Mouse (Mus musculus) lung, embryonic 14.5 days (tissue): ENCODE data around the gene Card10. TPM values are rescaled to one million over a fixed set of nuclear protein-coding genes. Genes with fewer than 3 reads are reported as not detected.

Experiments
- ATAC-seq: fragments of 200-750 bp; cut with Nextera tagmentation; 2 replicates; pipeline ENCODE4 v1.8.0; 2017; ENCODE audit warnings: mild to moderate bottlenecking, moderate TSS enrichment, moderate library complexity; ENCODE audit not compliant: insufficient read depth
- DNase-seq: peaks from one replicate; pipeline ENCODE4 v3.0.0-alpha.2; 2015
- H3K27ac ChIP-seq: fragments of 300-500 bp; sonication (generic); 2 replicates; pipeline ENCODE4 v1.5.1; 2014; ENCODE audit warnings: low read depth, mild to moderate bottlenecking, moderate library complexity
- H3K27me3 ChIP-seq: fragments of 300-500 bp; sonication (generic); 2 replicates; pipeline ENCODE4 v1.6.1; 2014; ENCODE audit warnings: low read length, control low read depth; ENCODE audit not compliant: insufficient read depth
- H3K36me3 ChIP-seq: fragments of 300-500 bp; sonication (generic); 2 replicates; pipeline ENCODE4 v1.6.1; 2014; ENCODE audit warnings: control low read depth; ENCODE audit not compliant: insufficient read depth
- H3K4me1 ChIP-seq: fragments of 300-500 bp; sonication (generic); 2 replicates; pipeline ENCODE4 v1.6.1; 2014; ENCODE audit warnings: antibody characterized with exemption, control low read depth; ENCODE audit not compliant: insufficient read depth
- H3K4me2 ChIP-seq: fragments of 300-500 bp; sonication (generic); 2 replicates; pipeline ENCODE4 v1.6.1; 2014; ENCODE audit warnings: mild to moderate bottlenecking
- H3K4me3 ChIP-seq: fragments of 300-500 bp; sonication (generic); 2 replicates; pipeline ENCODE4 v1.5.1; 2014; ENCODE audit warnings: low read depth, low read length
- H3K9ac ChIP-seq: fragments of 300-500 bp; sonication (generic); 2 replicates; pipeline ENCODE4 v1.6.1; 2014
- H3K9me3 ChIP-seq: fragments of 300-500 bp; sonication (generic); 2 replicates; pipeline ENCODE4 v1.6.1; 2016; ENCODE audit warnings: low read depth, low read length, control low read depth
- CTCF ChIP-seq: IDR thresholded peaks from 2 replicates; pipeline ENCODE4 v1.5.1; 2016; ENCODE audit warnings: antibody characterized with exemption, low read depth
- WGBS: fragments of 180-500 bp; shearing (Covaris S2); extraction: QIAGEN DNeasy Blood & Tissue Kit; methylation state at CpG from one replicate; pipeline ENCODE4 v1.1.7; 2014; 5-methylcytosine and 5-hydroxymethylcytosine counted together
- polyA plus RNA-seq: library from polyadenylated mRNA; unstranded; fragments of >200 nt; fragmentation: Nextera tagmentation; extraction: Ambion mirVana; gene quantifications from 2 replicates; pipeline ENCODE4 v1.2.1, GENCODE M21; 2014

Gene Card10
- polyA plus RNA-seq, 1 experiment from 2014 or later: 8.5 TPM

GRCm38 (mm10) chr15:78788042-78788441 lies 14.8 kb downstream of the Card10 start:
- H3K36me3 ChIP-seq: 0 out of 2 replicates have a peak, but pooled peaks cover 6% of the 10 kb centered on the region
- peak overlapping the region; percentile 69 for H3K27ac ChIP-seq
- H3K9ac ChIP-seq: no peak overlapping the region
- no peak overlapping the region for H3K4me2 ChIP-seq
- TF ChIP-seq CTCF: no peak
- H3K4me1 ChIP-seq: peaks cover 8% of the 10 kb centered on the region; the same call in 1 of the 2 replicates
- WGBS: 64% methylated on average over 3 of the region's 3 CpGs
- no peaks in the 10 kb centered on the region for H3K27me3 ChIP-seq
- no peak overlapping the region for H3K4me3 ChIP-seq
- DNase-seq (no peak), ATAC-seq (no peak)
- H3K9me3 ChIP-seq: no peaks in the 10 kb centered on the region

GRCm38 (mm10) chr15:78787287-78787856 lies 15.5 kb downstream of the Card10 start:
- no peak for TF ChIP-seq CTCF
- Histone ChIP-seq H3K4me1 (peaks cover 8% of the 10 kb centered on the region; the same call in 1 of the 2 replicates), H3K27ac (peak overlapping the region; percentile 69; the same call in 1 of the 2 replicates), H3K9ac (no peak overlapping the region), H3K27me3 (no peaks in the 10 kb centered on the region), H3K9me3 (no peaks in the 10 kb centered on the region), H3K36me3 (0 out of 2 replicates have a peak, but pooled peaks cover 6% of the 10 kb centered on the region), H3K4me2 (no peak overlapping the region), H3K4me3 (no peak overlapping the region)
- no peak for ATAC-seq
- 63% methylated on average over 9 of the region's 9 CpGs for WGBS
- no peak for DNase-seq

- no peaks in the 10 kb centered on the region for H3K27me3 ChIP-seq
- H3K4me2 ChIP-seq: no peak overlapping the region
- H3K36me3 ChIP-seq: 0 out of 2 replicates have a peak, but pooled peaks cover 6% of the 10 kb centered on the region
- ATAC-seq: no peak
- peaks cover 8% of the 10 kb centered on the region; the same call in 1 of the 2 replicates for H3K4me1 ChIP-seq
- WGBS: 62% methylated on average over 9 of the region's 9 CpGs
- H3K9me3 ChIP-seq: no peaks in the 10 kb centered on the region
- no peak for DNase-seq
- no peak overlapping the region for H3K9ac ChIP-seq
- H3K27ac ChIP-seq: peak overlapping the region; percentile 69
- H3K4me3 ChIP-seq: no peak overlapping the region
- TF ChIP-seq CTCF: no peak
Measured at GRCm38 (mm10) chr15:78786411-78786818, 16.4 kb downstream of the Card10 start.

GRCm38 (mm10) chr15:78785961-78786360 lies 16.9 kb downstream of the Card10 start:
- Histone ChIP-seq H3K4me2 (no peak overlapping the region), H3K9ac (no peak overlapping the region), H3K9me3 (no peaks in the 10 kb centered on the region), H3K36me3 (0 out of 2 replicates have a peak, but pooled peaks cover 6% of the 10 kb centered on the region), H3K27me3 (no peaks in the 10 kb centered on the region), H3K27ac (peak overlapping the region; percentile 69), H3K4me3 (no peak overlapping the region), H3K4me1 (peaks cover 8% of the 10 kb centered on the region; the same call in 1 of the 2 replicates)
- TF ChIP-seq CTCF: peak; percentile 39
- peak; percentile 81 for ATAC-seq
- 23% methylated on average over 7 of the region's 7 CpGs for WGBS
- DNase-seq: peak; percentile 78

GRCm38 (mm10) chr15:78785258-78785657 lies 17.6 kb downstream of the Card10 start:
- no peak for DNase-seq
- no peak overlapping the region for H3K4me3 ChIP-seq
- no peaks in the 10 kb centered on the region for H3K27me3 ChIP-seq
- H3K4me2 ChIP-seq: no peak overlapping the region
- H3K4me1 ChIP-seq: peaks cover 8% of the 10 kb centered on the region; the same call in 1 of the 2 replicates
- 0 out of 2 replicates have a peak, but pooled peaks cover 6% of the 10 kb centered on the region for H3K36me3 ChIP-seq
- H3K9ac ChIP-seq: no peak overlapping the region
- no peak for TF ChIP-seq CTCF
- no peak for ATAC-seq
- H3K27ac ChIP-seq: peak overlapping the region; percentile 12; the same call in 1 of the 2 replicates
- H3K9me3 ChIP-seq: no peaks in the 10 kb centered on the region
- WGBS: 88% methylated on average over 7 of the region's 7 CpGs

GRCm38 (mm10) chr15:78784520-78784919 lies 18.3 kb downstream of the Card10 start:
- H3K4me3 ChIP-seq: no peak overlapping the region
- H3K9me3 ChIP-seq: no peaks in the 10 kb centered on the region
- H3K27ac ChIP-seq: no peak overlapping the region
- no peak for TF ChIP-seq CTCF
- whole genome bisulfite sequencing: 66% methylated on average over 5 of the region's 5 CpGs
- no peak overlapping the region for H3K4me2 ChIP-seq
- DNase-seq: no peak
- peaks cover 8% of the 10 kb centered on the region; the same call in 1 of the 2 replicates for H3K4me1 ChIP-seq
- 0 out of 2 replicates have a peak, but pooled peaks cover 4% of the 10 kb centered on the region for H3K36me3 ChIP-seq
- no peak overlapping the region for H3K9ac ChIP-seq
- ATAC-seq: no peak
- H3K27me3 ChIP-seq: no peaks in the 10 kb centered on the region

GRCm38 (mm10) chr15:78782348-78783103 lies 20.3 kb downstream of the Card10 start:
- WGBS: 52% methylated on average over 14 of the region's 14 CpGs
- no peak for DNase-seq
- no peak overlapping the region for H3K9ac ChIP-seq
- H3K27me3 ChIP-seq: no peaks in the 10 kb centered on the region
- H3K4me2 ChIP-seq: no peak overlapping the region
- H3K27ac ChIP-seq: no peak overlapping the region
- no peaks in the 10 kb centered on the region for H3K9me3 ChIP-seq
- H3K4me3 ChIP-seq: no peak overlapping the region
- 0 out of 2 replicates have a peak, but pooled peaks have one; percentile 13 for TF ChIP-seq CTCF
- H3K36me3 ChIP-seq: 0 out of 2 replicates have a peak, but pooled peaks cover under 1% of the 10 kb centered on the region
- ATAC-seq: no peak
- H3K4me1 ChIP-seq: peaks cover 6% of the 10 kb centered on the region; the same call in 1 of the 2 replicates
